Mouse (Mus musculus): Measurements from ENCODE around the gene Fscn1.

GRCm38 (mm10) chr5:142927341-142927930 is 32.7 kb upstream of the Fscn1 start:
- TF ChIP-seq CTCF (IDR thresholded peaks at IDR 0.05; ENCODE audit: extremely low read depth, insufficient read depth, insufficient read length, insufficient replicate concordance) = no peak
- no peak for TF ChIP-seq POLR2A (IDR thresholded peaks at IDR 0.05; ENCODE audit: low read depth, low read length)

Measured in spleen, adult 2 months (tissue).